Mouse (Mus musculus): ENCODE data around the gene Mical3.

The Mical3 gene

DNA sequence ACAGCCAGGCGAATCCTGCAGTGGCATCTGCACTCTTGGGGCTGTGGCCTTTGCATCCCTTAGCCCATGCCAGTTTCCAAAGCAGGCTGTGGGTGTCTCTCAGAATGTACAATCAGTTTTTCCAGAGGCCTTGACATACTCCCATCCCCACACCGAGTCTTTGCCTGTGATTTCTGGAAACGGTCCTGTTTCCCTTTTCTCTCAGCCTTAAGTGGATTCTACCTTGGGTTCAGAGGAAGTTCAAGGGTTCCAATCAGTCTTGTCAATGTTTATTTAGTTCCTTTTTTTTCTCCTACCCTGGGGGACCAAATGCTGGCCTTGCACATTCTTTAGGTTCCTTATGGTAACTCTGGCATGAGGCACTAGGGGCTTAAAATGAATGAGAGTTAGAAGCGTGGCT, 16.0 kb upstream of the Mical3 start:
- no peak for DNase-seq (ENCODE audit: low read depth, low spot score)

DNA sequence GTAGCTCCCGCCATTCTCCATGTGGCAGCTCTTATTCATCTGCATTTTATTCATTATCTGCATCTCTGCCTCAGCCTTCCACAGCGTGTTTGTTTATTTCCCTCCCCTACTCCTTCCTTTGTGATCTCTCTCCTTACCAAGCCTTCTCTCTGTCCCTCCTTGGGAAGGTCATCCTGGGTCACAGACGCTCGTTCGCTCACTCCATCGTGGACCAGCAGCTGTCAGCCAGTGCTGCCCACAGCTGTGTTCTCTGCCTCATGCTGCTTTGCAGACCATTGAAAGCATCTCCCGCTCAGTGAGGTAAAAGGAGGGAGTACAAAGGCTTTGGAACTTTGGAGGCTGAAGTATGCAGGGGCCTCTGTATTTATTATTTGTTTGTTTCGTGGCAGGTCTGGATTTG, 15.1 kb upstream of the Mical3 start:
- DNase-seq (ENCODE audit: low read depth, low spot score) = no peak

DNA sequence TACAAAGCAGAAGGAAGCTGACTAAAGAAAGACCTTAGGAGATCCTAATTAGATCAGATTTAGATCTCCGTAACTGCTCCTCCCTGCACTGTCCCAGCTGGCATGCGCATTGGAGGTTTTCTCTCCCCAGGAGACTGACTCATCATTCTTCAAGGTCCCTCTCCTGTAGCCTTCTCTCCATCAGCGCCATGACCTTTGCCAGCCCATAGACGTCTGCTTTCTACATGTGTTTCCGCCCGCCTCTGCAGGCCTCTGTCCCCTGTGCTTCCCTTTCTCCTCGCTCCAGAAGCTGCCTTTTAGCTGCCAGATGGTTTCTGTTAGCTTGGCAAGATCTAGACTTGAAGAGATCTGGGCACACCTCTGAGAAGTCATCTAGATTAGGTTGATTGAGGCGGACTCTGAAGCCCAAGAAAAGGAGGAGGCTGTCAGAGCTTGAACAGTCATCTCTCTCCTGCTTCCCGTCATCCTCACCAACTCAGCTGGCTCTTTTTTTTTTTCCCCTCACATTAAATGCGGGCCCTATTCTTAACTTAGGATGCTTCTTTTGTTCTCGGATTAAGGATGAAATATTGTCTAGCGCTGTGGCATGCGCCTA, 14.3 kb upstream of the Mical3 start:
- DNase-seq (ENCODE audit: low read depth, low spot score) = no peak

DNA sequence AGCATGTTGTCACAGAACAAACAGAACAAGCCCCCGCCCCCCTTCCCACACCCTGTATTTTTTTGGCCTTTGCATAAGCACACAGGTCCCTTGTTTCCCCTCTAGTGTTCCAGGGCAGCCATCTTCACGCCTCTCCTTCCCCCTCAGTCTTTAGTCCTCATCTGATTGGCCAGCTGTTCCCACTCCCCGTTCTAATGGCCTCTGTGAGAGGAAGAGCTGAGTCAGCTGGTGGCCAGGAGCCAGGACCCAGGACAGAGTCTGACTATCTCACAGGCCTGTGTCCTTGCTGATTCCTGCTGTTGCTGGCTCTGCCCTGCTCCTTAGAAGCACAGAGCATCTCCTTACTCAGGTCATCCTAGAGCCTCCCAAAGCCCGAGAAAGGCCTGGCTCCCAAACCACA, 13.3 kb upstream of the Mical3 start:
- no peak for DNase-seq (ENCODE audit: low read depth, low spot score)

DNA sequence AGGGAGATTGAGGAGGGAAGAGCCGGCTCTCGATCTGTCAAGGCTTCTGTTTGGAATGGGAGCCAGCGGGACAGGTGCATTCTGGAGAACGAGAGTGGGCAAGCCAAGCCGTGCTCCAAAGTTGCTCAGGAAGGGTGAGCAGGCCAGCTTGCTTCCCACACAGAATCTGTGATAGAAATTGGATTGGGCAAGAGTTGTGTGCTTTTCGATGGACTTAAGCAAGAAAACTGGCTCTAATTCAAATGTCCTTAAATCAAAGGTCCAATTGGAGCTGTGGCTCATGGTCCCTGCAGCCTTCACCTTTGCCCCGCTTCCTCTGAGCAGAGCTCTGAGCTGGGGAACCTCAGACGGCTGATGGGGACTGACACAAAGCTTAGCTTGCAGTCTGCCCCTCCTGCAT, 12.6 kb upstream of the Mical3 start:
- DNase-seq (ENCODE audit: low read depth, low spot score) = no peak

DNA sequence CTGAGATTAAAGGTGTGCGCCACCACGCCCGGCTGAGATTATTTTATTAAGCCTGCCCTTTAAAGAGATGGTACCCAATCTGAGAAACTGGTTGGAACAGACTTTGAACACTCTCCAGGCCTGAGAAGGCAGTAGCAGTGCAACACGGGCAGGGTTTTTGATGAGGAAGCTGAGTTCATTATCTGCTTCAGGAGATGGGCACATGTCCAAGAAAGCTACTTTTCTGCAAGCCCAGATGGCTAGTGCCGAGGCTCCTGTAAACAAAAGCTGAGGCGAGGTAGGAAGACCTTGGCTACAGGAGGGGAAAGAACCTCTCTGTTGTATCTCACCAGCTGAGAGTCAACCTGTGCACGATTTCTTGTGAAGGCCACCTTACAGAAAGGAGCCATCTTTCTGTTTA, 11.5 kb upstream of the Mical3 start:
- DNase-seq (ENCODE audit: low read depth, low spot score) = no peak

DNA sequence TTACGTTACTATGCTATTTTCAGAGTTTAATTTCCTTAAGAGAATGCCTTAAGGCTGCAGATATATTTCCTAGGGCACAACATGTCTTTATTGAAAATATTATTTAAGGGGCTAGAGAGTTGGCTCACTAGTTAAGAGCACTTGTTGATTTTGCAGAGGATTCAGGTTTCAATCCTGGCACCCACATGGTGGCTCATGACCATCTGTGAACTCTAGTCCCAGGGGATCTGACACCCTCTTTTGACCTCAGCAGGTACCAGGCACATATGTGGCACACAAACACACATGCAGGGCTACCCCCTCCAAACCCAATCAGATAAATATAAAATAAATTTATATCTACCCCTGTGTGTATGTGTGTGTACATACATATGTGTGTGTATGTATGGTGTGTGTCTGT, 8.5 kb upstream of the Mical3 start:
- no peak for DNase-seq (ENCODE audit: low read depth, low spot score)

DNA sequence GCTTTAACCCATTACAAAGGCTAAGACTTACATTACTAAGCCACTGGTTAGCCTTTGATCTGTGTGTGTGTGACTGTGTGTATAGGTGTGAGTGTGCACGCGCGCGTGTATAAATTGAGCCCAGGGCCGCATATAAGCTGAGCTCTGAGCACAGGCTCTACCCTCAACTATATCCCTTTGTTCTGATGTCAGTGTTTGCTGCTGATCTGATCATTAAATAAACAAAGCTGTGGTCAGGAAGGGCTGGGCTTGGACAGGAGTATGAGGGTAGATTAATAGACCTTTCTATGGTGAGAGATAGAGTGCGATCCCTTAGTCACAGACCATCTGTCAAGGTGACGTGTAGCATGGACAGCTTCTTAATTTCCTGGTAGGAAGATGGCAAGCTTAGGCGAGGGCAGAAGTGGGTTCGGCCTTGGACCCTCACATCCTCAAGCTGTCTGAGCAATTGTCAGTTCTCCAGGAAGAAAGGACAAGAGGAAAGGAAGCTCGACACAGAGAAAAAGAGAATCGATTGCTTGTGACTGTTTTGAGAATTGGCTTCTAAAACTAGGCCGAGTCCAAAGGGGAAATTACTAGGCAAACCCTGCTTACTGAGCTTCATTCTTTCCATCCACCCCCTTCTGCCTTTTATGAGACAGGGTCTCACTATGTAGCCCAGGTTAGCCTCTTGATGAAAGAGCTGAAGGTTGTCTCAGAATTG, 7.7 kb upstream of the Mical3 start:
- no peak for DNase-seq (ENCODE audit: low read depth, low spot score)

DNA sequence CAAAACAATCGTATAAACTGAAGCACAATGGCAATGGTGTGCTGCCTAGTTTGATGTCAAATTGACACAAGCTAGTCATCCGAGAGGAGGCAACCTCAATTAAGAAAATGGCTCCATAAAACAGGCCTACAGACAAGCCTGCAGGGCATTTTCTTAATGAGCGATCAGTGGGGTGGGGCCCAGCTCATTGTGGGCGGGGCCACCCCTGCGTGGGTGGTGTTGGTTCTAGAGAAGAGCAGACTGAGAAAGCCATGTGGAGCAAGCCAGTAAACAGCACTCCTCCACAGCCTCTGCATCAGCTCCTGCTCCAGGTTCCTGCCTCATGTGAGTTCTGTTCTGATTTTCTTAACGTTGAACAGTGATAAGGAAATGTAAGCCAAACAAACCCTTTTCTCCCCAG, 6.4 kb upstream of the Mical3 start:
- DNase-seq (ENCODE audit: low read depth, low spot score) = no peak

DNA sequence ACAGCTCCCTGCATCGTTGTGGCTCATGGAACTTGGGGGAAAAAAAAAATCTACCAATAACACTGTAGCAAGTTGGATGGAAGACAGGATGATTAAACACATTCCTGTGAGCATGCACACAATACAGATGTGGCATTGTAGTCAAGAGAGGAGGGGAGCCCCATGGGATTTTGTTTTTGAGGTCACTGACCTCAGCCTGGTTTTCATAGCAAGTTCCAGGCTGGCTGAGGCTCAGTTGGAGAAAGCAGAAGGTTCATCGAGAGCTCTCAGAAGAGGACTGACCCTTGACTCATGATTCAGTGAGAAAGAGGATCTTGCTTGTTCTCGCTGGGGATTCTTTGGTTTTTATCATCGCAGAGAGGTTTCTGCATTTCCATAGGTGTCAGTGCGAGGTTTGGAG, 4.1 kb upstream of the Mical3 start:
- no peak for DNase-seq (ENCODE audit: low read depth, low spot score)

DNA sequence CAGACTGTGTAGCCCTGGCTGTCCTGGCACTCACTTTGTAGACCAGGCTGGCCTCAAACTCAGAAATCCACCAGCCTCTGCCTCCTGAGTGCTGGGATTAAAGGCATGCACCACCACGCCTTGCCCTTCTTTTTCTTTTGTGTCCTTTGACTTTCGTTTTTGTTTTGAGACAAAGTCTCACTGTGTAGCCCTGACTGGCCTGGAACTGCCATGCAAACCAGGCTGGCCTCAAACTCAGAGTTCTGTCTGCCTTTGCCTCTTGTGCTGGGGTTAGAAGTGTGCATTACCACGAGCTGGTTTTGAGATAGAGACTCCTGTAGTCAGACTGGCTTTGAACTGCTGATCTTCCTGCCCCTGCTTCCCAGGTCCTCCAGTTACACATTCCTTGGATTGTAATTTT, 3.5 kb upstream of the Mical3 start:
- DNase-seq (ENCODE audit: low read depth, low spot score) = no peak

DNA sequence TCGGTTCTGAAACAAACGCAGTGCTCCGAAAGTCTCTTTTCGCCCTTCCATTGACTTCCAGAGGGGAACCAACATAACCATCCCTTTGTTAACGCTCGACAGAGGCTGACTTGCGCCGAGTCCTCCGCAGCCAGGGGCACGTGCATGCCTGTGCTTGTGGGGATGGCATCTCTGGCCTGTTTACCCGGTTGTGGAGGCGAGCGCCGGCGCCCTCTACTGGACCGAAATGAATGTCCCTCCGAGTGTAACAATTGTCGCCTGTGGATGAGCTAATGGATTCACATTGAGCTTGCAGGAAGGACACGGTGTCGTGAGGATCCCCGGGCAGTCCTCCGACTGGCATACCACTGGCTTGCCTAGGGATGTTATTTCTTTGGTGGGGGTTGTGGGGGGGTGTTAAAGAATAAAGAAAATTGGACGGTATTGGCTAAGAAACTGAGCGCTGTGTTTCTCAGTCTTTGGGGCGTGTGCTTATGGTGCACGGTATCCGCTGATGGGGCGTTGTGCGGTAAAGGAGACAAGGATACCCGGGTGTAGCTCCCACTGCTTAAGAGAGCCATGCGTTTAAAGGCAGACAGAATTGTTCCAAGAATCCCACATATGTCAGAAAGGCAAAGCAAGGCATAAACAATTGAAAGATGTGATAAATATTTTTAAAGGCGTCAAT, 627 bp downstream of the Mical3 start:
- peak; percentile 87 for DNase-seq (ENCODE audit: low read depth, low spot score)

DNA sequence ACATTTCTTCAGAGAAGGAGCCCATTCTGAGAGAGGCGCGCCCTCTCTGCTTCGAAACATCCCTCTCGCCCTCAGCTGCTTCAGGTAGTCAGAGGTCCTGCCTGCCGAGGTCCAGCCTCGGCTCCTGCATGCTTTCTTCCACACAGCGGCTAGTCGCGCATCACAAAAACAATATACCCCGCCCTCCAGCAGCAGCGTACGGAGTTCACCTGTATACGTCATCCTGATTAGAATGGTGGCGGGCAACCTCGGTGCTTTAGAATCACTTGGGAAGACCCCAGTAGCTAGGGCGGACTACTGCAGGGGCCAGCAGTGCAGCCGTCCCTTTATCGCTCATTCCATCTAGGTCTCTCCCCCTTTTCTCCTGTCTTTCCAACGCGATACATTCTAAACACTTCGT, 1.3 kb downstream of the Mical3 start:
- peak; percentile 43 for DNase-seq (ENCODE audit: low read depth, low spot score)

DNA sequence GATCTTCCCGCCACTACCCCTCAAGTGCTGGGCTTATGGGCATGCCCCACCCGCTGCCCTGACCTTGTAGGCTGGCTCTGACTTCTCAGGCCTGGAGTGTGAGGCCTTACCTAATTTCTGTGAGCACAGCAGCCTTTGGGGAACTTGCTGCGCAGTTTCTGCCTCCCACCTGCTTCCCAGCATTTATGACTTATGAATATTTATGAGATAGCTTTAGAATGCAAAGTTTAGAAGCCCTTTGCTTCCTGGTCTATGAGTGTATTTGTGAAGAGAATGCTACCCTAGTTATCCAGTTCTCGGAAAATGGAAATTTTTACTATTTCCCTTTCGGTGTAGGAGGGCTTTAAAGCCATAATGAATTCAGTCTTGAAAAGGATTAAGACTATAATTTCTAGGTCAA, 2.1 kb downstream of the Mical3 start:
- no peak for DNase-seq (ENCODE audit: low read depth, low spot score)

DNA sequence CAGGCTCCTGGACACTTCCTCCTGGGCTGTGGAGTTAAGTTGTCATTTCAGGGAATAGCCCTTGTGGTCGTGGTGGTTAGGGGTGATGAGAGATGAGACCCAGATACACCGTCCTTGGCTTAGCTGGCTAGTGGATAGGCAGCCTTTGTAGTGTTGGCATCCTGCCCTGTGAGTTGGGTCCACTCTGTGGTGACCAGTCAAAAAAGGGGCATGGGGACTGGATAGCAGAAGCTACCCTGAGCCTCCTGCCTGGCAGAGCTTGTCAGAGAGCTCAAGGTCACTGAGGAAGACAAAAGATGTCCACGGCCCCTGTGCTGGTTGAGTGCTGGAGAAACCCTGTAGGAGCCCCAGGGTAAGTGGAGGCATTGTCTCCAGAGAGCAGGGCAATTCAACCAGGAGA, 3.1 kb downstream of the Mical3 start:
- no peak for DNase-seq (ENCODE audit: low read depth, low spot score)

DNA sequence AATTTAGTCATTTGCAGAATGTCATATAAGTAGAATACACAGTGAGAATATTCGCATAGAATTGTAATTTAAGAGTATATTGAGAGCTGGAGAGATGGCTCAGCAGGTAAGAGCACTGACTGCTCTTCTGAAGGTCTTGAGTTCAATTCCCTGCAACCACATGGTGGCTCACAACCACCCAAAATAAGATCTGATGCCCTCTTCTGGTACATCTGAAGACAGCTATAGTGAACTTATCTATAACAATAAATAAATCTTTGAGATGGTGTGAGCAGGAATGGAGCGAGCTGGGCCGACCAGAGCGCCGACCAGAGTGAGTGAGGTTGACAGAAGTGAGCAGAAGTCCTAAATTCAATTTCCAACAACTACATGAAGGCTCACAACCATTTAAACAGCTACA, 4.6 kb downstream of the Mical3 start:
- no peak for DNase-seq (ENCODE audit: low read depth, low spot score)

DNA sequence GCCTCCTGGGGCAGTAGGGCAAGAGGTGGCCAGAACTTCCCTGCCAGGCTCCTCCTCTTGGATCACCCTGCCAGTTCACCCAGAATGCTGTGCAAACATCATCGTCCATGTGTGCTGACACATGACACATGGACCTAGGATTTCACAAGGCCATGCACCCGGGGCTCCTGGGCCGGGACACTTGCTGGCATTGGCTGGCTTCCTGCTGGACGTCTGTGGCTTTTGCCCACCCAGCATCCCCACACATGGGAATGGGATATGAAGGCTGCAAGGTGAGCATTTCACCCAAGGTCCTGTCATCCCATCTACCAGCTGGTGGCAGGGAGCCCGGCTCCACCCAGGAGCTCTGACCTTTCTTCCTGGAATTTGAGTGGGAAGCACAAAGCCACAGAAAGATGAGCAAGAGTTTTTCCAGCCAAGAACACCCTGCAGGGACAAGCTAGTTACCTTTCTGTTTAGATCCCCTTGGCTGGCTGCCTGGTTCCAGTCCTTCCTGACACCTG, 8.0 kb downstream of the Mical3 start:
- no peak for DNase-seq (ENCODE audit: low read depth, low spot score)

DNA sequence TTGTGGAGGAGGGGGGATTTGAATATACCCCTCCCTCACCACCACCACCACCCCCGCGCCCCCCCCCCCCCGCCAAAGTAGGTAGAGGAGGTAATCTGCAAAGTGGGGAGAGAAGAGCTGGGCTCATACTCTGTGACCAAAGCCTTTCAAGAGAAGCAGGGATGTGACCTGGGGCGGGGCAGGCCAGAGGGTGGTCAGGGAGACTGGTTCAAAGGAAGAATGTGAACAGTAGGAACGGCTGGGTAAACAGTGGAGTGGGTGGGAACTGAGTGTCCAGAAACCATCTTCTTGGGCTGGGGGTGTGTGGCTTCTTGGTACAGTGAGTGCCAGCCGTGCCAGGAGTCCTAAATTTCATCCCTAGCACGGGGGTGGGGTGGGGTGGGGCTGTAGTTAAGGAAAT, 10.0 kb downstream of the Mical3 start:
- DNase-seq (ENCODE audit: low read depth, low spot score) = no peak

DNA sequence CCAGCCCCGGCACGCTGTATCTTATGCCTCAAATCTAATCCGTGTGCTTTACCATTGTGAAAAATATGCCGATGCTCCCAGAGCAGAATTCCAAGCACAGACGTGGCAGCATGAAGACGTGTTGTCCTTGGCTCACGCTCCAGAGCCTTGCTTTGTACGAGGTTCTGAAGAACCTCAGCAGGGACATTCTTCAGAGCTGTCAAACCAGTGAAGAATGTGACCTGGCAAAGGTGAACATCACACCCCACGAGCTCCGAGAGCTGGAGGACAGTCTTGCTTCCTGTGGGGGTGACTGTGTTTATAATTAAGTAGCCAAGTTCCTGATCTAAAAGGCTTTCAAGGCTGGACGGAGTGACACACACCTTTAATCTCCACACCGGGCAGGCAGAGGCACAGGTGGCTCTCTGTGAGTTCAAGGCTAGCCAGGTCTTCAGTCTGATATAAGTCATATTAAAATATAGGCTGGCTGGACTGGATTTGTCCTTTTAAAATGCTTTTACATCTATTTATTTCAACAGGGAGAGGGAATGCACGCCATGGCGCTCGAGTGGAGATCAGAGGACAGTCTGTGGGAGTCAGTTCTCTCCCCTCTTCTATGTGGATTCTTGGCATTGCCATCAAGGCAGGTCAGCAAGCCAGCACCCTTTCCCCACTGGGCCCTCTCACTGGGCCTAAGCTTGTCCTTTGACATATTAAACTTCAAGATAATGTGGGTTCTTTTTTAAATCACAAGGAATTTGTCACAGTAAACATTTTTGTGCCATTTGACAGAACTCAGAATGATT, 12.6 kb downstream of the Mical3 start:
- no peak for DNase-seq (ENCODE audit: low read depth, low spot score)

DNA sequence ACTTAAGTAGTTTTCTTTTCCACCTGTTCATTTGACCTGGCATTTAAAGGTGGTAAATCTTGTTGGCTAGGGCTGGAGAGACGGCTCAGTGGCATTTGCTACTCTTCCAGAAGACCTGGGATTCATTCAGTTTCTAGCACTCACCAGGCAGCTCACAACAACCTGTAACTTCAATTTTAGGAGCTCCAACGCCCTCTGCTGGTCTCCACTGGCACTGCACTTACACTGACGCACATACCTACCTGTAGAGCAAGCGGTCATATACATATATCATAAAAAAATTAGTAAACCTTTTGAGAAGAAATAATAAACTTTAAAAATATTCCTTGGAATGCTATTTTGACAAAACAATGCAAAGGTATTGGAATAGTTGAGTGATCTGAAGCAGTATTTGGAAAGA, 13.7 kb downstream of the Mical3 start:
- no peak for DNase-seq (ENCODE audit: low read depth, low spot score)

DNA sequence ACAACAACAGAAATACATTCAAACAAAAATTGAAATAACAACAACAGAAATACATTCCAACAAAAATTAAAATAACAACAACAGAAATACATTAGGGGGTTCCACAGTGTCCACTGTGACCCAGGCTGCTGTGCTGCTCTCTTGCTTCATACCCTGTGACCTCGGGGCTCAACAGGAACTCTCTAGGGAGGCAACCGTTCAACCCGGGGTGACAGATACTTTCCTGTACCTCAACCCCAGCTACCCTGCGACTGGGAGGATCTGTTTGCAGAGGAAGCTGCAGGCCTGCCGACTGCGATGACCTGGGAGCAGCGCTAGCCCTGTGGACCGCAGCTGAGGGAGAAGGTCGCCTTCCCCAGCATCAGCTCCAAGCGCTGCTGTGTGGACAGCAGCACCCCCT, 14.4 kb downstream of the Mical3 start:
- no peak for DNase-seq (ENCODE audit: low read depth, low spot score)

DNA sequence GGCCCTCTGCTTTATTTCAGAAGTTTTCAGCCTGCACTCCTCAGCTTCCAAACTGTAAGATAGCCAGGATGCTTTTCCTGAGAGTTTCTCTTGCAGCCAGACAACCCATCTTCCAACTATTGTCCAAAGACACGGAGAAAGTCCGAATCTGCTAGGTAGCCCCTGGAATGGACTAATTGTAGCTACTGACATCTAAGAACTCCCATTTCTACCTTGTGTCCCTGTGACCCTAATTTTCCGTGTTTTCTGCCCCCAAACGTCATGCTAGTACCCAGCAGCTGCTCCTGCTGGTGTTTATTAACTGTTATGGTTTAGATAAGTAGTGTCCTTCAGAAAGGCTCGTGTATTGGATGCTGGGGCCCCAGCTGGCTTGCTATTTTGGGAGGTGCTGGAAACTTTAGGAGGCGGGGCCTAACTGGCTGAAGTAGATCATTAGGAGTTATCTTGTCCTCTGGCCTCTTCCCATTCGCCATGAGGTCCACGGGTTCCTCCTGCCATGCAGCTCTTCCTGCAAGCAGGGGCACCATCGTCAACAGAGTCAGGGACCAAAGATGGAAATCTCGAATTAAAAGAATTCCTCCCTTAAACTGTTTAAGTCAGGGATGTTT, 19.2 kb downstream of the Mical3 start:
- DNase-seq (ENCODE audit: low read depth, low spot score) = no peak
